Mouse (Mus musculus) thymus, postnatal 36 days (tissue): ENCODE measurements at regions not wholly inside any gene's neighbourhood (a gene's known extent, or its start where the extent isn't known, plus 50 kb on each side); places are given as distances from the start of the nearest gene placed in this dataset.

Source experiments
- DNase-seq, 2 experiments: peaks; one replicate each; pipeline ENCODE4 v3.0.0; 2022; ENCODE audit warnings: mixed read lengths in 2 of 2

DNA sequence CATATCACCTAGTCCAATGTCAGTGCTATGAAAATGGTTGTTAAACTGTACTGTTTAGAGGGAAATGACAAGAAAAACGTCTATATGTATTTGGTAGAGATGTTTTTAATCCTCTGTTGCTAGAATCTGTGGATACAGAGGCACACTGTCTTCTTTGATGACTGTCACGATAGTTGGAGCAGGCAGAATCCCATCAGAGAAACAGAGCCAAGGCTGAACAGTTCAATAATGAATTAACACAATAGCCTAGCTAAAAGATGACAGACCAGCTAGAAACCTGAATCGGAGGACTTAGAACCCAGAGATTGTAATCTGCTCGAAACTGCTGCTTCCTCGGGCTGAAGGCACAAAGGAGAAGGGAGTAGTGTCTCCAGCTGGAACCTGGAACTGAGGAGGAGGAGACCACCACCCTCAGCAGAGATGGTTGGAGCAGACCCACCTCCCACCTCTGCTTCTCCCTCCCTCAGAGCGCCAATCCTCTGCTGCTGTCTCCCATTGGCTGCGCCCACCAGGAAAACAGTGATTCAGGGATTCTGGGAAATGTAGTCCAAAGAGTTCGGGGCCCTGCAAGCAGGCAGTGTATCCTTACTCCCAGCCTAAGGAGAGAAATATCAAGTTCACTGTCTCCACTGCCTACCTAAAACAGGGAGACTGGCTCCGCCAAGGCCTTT is 98.2 kb upstream of the Mgme1 start:
- DNase-seq, result no peak

DNA sequence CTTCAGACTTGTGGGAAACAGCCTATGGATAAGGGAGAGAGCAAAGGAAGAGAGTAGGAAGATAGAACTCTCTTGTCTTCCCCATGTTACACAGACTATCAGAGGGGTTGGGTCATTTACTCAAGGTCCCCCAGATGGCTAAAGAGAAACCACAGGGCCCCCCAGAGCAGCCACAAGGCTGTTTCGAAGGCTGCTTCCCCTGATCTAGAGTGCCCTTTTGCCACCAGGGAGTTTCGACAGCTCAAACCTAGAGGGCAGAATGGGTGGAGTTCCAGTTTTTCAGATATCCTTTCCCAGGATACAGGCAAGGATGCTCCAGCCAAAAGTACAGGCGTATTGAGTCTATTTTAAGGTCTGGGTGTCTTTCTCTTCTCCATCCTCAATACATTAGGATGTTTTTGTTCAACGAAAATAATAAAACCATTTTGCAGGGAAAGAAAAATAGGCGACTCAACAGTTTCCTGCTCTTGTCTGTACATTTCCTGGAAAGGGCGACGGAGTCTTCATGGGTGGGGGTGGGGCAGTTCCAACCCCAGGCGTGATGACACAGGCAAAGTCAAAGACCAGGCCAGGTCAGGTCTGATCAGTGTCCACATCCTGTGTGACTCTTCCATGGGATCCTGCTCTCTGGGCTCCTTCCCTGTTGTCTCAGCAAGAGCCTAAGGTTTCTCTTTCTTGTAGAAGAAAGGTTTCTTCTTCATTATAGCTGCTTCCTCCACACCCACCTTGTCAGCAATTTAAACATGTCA is 96.9 kb upstream of the Mgme1 start:
- no peak for DNase-seq

DNA sequence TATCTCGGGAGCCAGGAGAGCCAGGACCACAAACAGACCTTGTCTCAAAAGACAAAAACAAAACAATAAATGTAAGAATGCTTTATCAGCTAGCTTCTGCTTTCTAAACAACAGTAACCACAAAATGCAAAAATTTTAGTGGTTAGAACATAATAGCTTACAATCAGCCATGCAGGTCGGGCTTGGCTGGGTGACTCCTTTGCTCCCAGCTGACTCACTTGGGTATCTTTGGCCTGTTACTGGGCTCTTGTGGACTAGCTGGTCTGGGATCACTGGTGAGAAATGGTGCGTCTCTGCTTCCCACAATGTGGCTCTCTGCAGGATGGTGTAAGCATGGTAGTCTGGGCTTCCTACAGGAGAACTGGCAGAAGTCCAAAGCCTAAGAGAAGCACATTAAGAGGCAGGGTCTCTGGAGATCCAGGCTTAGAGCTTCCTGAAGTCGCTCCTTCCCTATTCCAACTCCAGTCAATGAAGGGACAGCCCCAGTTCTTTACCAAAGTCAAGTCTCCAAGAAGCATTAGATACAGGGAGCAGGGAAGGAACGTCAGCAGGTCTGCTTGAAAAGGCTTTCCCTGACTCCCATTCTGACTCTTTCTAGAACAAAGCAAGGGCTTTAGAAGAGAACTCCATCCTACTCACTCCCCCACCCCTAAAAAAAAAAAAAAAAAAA is 96.0 kb upstream of the Mgme1 start:
- no peak for DNase-seq

DNA sequence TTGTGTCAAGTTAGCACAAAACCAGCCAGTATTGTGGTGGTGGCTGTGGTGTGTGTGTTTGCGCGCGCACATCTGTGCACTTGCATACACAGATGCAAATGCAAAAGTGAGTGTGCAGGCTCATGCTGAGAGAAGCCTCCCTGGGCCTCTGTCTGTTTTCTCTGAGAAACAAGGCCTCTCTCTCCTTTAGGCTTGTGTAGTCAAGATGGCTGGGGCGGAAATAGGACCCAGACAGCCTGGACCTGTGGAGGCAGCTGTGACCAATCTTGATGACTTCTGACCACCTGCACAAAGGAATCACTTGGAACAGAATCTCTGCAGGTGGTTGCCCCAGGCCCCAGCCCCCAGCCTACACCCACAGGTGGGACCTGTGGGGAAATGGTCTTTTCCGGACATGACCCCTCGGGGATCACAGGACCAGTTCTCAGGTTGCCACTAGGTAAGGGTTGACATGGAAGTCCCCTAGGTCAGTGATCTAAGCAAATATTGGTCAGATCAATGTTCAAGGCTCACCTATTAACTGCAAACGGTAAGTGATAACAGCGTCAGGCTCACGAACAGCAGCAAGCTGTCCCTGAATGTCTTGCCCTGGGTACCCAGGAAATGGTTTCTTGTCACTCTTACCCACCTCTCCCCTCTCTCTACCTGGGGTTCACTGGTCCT is 93.8 kb upstream of the Mgme1 start:
- DNase-seq, result no peak

DNA sequence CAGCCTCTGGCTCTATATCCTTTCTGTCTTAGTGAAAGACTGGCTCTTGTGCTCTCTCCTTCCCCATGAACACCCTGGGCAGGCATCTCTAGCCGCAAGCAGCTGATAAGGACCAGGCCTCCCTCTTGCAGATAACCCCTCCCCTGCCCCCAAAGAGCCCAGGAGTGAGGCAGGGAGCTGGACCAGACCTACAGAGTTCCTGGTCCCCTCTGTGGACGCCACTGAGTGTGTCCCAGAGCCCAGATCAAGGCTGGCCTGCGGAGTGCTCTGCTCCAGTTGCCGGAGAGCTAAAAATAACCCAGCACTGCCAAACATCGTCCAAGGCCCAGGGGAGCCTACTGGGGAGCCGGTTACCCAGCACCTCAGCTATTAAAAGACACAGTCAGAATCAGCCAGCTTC is 93.2 kb upstream of the Mgme1 start:
- DNase-seq, result no peak

DNA sequence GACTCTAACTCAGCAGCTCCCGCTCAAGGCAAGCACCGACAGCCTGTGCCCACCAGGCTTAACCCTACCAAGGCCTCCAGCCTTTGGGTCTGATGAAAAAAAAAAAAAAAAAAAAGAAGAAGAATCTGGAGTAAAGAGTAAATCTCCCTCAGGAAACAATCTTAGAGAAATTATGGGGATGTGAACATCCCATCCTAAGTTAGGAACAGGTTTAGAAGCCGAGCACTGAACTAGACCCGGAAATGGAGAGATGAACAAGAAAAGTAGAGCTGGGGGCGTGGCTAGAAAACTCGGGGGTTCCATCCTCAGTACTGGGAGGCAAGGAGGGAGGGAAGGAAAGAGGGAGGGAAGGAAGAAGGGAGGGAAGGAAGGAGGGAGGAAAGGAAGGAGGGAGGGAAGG is 92.5 kb upstream of the Mgme1 start:
- peak in 1 of 2 experiments; percentile 25 for DNase-seq

DNA sequence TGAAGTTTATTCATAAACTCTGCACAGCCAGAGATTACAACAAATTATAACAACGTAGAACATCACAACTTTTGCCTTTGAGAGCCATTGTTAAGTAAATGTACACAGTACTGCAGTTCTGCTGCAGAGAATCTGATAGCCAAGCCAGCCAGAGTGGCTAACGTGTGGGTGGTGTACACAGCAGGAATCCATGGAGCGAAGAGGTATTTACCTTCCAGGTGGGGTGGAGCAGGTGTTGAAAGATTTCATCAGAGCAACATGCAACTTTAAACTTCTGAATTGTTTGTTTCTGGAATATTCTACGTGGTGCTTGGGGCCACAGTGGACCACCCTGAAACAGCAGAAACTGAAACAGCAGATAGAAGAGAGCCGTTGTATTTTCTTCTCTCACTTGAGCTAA is 88.4 kb upstream of the Mgme1 start:
- no peak for DNase-seq

DNA sequence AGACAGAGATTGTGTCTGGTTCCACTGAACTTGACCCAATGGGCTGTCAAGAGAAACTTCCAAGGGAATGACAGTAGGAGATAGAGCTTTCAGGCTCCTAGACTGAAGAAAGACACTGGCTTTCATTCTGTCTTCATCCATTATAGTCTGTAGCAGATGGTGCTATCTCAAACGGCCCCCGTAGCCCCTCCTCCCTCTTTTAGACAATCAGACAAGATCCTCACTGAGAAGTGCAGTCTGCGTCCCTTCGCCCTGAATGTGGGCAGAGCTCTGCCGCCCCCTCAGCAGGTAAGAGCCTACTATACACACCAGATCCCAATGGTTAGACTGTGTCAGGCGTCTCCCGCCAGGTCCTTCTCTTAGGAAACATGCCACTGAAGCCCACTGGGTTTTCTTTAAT is 87.9 kb upstream of the Mgme1 start:
- DNase-seq, result no peak

DNA sequence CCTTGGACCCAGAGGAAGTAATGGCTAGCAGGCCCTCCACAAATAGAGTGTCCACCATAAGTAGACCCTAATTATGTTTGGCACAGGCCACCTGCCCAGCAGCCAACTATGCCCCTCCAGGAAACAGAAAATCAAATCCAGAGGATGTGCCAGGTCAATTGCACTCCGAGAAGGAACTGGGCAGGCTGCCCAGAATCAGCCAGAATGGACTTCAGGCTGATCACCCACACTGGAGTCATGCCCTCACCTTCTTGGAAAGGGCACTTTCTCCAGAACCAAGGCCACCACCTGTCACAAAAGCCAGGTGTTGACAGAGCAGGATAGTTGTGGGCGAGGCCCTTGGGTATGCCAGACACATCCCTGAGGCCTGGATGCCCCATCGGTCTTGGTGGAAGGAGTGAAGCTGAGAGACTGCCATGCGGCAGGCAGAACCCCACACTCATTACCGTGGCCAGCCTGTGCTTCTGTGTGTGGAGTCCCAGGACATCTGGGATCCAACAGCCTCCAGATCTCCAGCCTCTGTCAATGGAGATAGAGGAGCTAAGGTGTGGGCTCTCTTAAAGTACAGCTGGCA is 87.0 kb upstream of the Mgme1 start:
- DNase-seq, result no peak

DNA sequence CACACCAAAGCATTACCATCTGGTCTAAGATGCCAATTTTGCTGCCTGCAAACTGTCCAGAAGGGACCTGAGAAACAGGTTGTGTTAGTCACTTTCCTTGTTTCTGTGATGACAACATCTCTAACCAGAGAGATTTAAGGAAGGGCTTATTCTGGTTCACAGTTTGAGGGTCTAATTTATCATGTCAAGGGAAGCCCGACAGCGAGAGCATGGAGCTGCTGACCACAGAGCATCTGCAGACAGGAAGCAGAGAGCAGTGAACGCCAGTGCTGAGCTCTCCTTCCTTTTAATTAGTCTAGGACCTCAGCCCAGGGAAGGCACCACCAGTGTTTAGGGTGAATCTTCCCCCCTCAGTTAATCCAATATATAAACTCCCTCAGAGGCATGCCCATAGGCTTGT is 85.3 kb upstream of the Mgme1 start:
- no peak for DNase-seq

DNA sequence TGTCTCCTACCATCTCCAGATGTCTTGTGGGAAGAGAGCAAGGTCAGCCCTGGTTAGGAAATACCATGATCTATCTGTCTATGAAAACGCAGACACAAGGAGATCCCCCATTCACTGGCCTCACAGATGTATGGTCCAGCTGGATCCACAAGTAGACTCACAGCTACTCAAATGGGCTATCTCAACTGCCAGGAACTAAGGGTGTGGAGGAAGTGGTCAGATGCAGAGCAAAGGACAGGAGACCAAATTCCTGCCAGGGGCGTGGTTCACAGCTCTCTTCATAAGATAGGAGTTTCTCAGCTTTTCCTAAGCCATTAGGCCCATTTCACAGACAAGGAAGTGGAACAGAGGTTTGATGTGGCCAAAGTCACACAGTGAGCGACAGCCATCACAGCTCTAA is 84.0 kb upstream of the Mgme1 start:
- DNase-seq, result no peak

DNA sequence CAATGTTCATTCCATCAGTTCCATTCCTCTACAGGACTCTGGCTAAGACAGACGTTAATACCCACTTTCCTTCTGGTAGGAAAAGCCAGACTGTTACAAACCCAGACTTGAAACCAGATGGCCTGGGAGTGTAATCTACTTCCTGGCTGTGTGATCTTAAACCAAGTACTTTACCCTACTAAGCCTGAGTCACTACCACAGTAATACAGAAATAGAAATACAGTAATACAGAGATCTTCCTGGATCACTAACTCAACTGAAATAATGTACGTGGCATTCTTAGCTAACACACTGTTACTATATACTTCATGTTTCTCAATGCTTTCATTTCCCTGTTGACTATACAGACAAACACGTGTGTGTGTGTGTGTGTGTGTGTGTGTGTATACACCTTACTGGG is 82.4 kb upstream of the Mgme1 start:
- no peak for DNase-seq

DNA sequence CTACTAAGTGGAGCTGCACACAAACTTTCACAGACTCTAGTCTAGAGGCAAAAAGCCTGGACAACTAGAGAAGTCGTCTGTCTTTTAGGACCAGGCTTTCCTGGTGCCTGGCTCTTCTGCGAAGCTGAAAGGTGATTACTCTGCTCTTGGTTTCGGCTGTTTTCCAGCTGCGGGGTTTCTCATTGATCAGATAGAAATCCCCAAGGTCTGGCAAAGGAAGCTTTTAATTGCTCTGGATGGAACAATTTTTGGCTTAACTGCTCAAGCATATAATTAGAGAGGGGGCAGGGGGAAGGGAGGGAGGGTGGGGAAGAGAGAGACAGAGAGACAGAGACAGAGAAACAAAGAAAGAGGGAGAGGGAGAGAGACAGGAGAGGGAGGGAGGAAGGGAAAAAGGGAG is 82.0 kb upstream of the Mgme1 start:
- no peak for DNase-seq

DNA sequence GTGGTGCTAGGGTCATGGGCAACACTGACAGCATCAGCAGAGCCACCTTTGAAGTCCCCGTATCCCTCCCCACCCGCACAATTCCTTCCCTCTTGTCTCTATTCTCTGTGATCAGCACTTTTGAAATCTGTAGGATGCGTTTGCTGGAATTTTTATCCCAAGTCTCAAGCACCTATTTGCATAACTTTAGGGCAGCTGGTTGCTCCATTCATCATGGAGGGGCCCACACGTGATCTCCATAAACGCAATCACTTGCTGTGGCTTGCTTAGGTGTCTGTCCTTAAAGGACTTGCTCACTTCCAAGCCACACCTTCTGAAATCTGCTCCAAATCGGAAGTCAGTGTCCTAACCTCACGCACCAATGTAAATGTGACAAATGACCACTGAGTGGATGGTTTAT is 80.7 kb upstream of the Mgme1 start:
- DNase-seq, result no peak

DNA sequence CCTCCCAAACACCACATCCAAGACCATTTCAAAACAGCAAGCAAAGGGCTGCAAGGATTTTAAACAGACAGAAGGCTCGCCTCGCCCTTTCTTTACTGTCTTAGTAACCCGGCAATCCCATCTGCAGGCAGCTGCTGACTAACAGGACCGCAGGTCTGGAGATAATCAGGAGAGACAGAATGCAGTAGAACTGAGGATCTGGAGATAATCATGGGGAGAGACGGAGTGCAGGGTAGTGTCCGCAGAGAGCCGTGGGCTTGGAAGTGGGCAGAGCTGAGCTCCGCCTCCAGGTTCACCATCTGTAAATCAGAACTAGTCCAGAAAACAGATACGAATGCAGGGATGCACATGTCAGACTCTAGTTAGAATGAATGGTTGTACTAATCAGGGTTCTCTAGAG is 79.4 kb upstream of the Mgme1 start:
- no peak for DNase-seq

DNA sequence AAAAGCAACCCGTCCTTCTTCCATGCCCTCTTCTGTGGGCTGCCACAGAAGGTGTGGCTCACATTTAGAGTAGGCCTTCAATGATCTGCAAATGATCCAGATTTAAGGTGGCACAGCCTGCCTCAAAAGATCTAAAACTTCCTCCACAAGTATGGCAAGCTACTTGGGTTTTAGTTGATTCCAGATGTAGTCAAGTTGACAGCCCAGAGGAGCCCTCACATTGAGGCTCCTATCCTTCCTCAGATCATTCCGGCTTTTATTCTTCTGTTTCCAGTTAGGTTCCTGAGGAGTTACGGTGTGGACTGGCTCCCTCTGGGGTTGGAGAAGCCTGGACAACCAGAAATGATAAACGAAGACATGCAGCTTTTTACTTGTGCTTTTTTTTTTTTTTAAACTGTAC is 78.8 kb upstream of the Mgme1 start:
- DNase-seq, result no peak

DNA sequence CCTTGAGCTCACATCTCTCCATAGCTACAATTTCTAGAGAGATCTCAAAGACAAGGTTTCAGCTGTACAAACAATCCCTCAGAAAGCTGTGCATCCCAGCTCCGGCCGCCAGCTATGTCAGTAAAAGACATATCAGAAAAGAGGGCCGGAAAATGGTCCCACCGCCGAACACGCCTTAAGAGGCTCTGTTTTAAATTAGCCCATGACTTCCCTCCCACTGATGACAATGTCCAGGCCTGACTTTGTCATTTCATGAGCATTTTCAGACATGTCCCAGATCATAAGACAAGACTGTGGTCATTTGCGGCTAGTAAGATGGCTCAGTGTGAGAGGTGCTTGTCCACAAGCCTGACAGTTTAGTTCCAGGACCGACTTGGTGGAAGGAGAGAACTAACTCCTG is 78.0 kb upstream of the Mgme1 start:
- no peak for DNase-seq

DNA sequence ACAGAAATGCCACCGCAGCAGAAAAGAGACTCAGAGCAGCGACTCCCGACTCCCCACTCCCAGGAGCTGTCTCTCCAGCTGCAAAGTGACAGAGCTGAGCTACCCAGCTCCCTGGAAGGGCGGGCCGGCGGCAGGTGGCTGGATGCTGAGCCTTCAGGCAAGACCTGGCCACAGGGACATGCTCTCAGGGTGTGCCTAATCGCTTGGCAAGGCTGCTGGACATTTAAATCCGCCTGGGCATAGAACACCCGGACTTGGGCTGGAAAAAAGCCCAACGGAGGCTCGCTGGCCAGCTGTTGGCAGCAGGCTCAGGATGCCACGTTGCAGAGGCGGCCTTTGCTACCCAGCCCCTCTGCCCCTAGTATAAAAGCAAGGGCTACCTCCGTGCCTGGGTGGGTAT is 74.6 kb upstream of the Mgme1 start:
- DNase-seq, result no peak

DNA sequence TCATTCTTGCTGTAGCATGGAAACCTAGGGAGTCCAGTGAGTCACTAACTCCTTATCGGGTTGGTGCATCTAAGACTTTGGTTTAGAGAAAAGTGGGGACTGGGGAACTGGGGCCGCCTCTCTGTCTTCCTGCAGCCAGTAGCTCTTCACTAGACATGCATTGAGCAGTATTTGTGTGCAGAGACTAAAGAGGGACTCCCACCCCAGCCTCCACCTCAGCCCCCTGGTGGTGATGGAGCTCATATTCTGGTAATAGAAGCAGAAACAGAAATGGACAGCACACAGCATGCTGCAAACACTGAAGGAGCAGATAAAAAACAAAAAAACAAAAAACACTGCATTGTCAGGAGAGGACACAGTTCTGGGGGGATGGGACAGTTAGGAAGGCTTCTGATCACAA is 73.3 kb upstream of the Mgme1 start:
- DNase-seq, result peak; percentile 41 to 49

DNA sequence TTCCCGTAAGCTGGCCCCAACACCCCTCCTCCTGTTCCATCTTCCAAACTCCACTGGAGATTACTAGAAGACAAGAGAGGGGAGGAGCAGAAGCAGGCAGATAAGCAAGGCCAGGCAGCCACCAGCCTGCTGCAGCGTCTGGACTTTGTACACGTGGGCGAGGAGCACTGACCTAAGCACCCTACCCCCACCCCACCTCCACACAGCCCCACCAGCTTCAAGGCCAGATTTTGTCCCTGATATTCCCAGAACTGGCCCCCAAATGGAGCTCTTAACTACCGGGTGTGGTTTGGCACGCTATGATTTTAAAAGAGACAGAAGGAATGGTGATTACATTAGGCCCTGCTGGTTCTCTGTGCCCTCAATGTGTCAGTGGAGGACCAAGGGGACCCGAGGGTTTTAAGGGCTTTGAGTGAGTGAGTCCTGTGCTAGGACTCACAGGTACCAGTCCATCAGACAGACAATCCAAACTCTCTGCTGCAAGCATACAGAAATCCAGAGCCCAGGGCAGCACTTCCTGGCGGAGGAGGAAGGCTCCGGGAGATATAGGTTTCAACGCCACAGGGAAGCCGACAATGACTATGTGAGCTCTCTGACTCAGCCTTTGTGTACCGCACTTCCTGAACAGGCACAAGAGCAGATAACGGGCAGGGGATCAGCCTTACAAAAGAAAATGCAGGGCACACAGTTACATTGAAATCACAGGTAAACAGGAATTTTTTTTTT is 72.0 kb upstream of the Mgme1 start:
- DNase-seq, result no peak
